In the genomic region with DNA sequence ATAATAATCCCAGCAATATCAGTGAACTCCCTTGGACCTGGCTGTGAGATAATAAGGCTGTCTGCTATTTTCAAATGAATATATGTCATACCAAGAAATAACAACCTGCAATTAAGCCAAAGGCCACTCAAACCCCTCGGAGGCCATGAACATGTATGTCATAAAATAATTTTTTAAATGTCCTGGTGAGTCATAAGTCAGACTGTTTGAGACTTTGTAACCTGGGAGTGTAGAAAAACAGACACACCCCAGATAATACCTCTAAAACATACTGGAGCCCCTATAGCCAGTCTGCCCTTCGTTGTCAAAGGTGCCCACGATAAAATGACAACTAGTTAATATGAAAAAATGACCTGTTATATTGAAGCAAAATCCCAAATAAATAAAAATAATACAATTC, we compare ENCODE assay signal across 49 mouse cellular contexts. TPM values are rescaled to one million over a fixed set of nuclear protein-coding genes. Genes with fewer than 3 reads are reported as not detected.
"Had no signal": no experiment of that assay in that cellular context is flagged by ENCODE, and none has a peak within 500 bp of the region (broad histone marks: within the 10 kb centered on the region; RNA-seq: fewer than 3 reads in every experiment).

No protein-coding gene starts in this region.

- H3K9ac ChIP-seq: heart, embryonic 12.5 days; heart, embryonic 13.5 days; heart, embryonic 15.5 days; hindbrain, embryonic 12.5 days; hindbrain, embryonic 13.5 days; hindbrain, embryonic 14.5 days; hindbrain, embryonic 15.5 days; kidney, embryonic 15.5 days had no signal

- H3K36me3 ChIP-seq: heart, embryonic 10.5 days; heart, embryonic 12.5 days; heart, embryonic 13.5 days; heart, embryonic 15.5 days; hindbrain, embryonic 10.5 days; hindbrain, embryonic 12.5 days; hindbrain, embryonic 13.5 days; hindbrain, embryonic 15.5 days; kidney, embryonic 15.5 days had no signal

- H3K27ac ChIP-seq: heart, embryonic 10.5 days; heart, embryonic 13.5 days; heart, embryonic 15.5 days; hindbrain, embryonic 10.5 days; hindbrain, embryonic 12.5 days; hindbrain, embryonic 13.5 days; hindbrain, embryonic 14.5 days; hindbrain, embryonic 15.5 days; hindbrain, postnatal 0 days; kidney, embryonic 15.5 days; kidney, postnatal 0 days; layer of hippocampus, adult 2 months; left cerebral cortex, adult 2 months had no signal

- H3K27me3 ChIP-seq: heart, embryonic 15.5 days; hindbrain, embryonic 12.5 days; hindbrain, embryonic 13.5 days; hindbrain, embryonic 15.5 days; kidney, embryonic 15.5 days had no signal

- H3K9me3 ChIP-seq: heart, embryonic 10.5 days; heart, embryonic 12.5 days; heart, embryonic 13.5 days; heart, embryonic 15.5 days; hindbrain, embryonic 10.5 days; hindbrain, embryonic 12.5 days; hindbrain, embryonic 13.5 days; hindbrain, embryonic 15.5 days; kidney, embryonic 15.5 days had no signal

- DNase-seq: heart, postnatal 10 days; heart, postnatal 14 days; heart, postnatal 36 days; heart, postnatal 4 days; kidney, adult 11 months; kidney, adult 18-20 months; kidney, adult 2 months; kidney, adult 8-10 months; kidney, adult 9 months; kidney, postnatal 10 days; kidney, postnatal 14 days; kidney, postnatal 25 days; kidney, postnatal 36 days; kidney, postnatal 4 days; layer of hippocampus, adult 9-11 months; layer of hippocampus, postnatal 36 days had no signal

- H3K4me3 ChIP-seq: heart, embryonic 10.5 days; heart, embryonic 12.5 days; heart, embryonic 13.5 days; heart, embryonic 15.5 days; hindbrain, embryonic 10.5 days; hindbrain, embryonic 12.5 days; hindbrain, embryonic 13.5 days; hindbrain, embryonic 15.5 days; kidney, embryonic 15.5 days; layer of hippocampus, adult 2 months; left cerebral cortex, adult 2 months had no signal

- H3K4me2 ChIP-seq: heart, embryonic 11.5 days; heart, embryonic 12.5 days; heart, embryonic 13.5 days; heart, embryonic 15.5 days; hindbrain, embryonic 12.5 days; hindbrain, embryonic 13.5 days; hindbrain, embryonic 14.5 days; hindbrain, embryonic 15.5 days; kidney, embryonic 15.5 days had no signal

- H3K4me1 ChIP-seq: heart, embryonic 10.5 days; heart, embryonic 12.5 days; heart, embryonic 13.5 days; heart, embryonic 15.5 days; hindbrain, embryonic 10.5 days; hindbrain, embryonic 12.5 days; hindbrain, embryonic 13.5 days; hindbrain, embryonic 15.5 days; kidney, embryonic 15.5 days had no signal

- ATAC-seq: hindbrain, embryonic 16.5 days; hindbrain, postnatal 0 days; inflammation-experienced regulatory T-cells, adult 6 months had no signal

RNA-seq across cellular contexts. Expression of a gene that starts 38.6 kb away (rescaled TPM):
- total RNA-seq: heart, adult 8-10 months; heart, postnatal 10 days; heart, postnatal 25 days; heart, postnatal 36 days; heart, postnatal 4 days; hematopoietic stem cell, adult 5-6 weeks; hindbrain, postnatal 0 days; layer of hippocampus, adult 18-20 months; layer of hippocampus, adult 2 months; layer of hippocampus, adult 8-10 months; layer of hippocampus, postnatal 10 days; layer of hippocampus, postnatal 14 days; layer of hippocampus, postnatal 25 days; left cerebral cortex, adult 18-20 months; left cerebral cortex, adult 2 months had no signal
- polyA plus RNA-seq: heart, embryonic 10.5 days; heart, embryonic 11.5 days; heart, embryonic 12.5 days; heart, embryonic 13.5 days; heart, embryonic 14.5 days; heart, embryonic 15.5 days; heart, embryonic 16.5 days; heart, postnatal 0 days; hindbrain, embryonic 10.5 days; hindbrain, embryonic 11.5 days; hindbrain, embryonic 12.5 days; hindbrain, embryonic 13.5 days; hindbrain, embryonic 14.5 days; hindbrain, embryonic 15.5 days; hindbrain, embryonic 16.5 days; hindbrain, postnatal 0 days; intestine, embryonic 14.5 days; kidney, embryonic 14.5 days; kidney, embryonic 16.5 days; kidney, postnatal 0 days had no signal
